Mouse (Mus musculus) gastrocnemius, adult 8-10 months (tissue): ENCODE measurements at regions not wholly inside any gene's neighbourhood (a gene's known extent, or its start where the extent isn't known, plus 50 kb on each side); places are given as distances from the start of the nearest gene placed in this dataset.

Experiments used
- DNase-seq, 2 experiments: peaks; one replicate each; pipeline ENCODE4 v3.0.0; 2022; ENCODE audit warnings: low spot score in 2 of 2

- DNase-seq: no peak
These were observed 815.6 kb downstream of the Car8 start for GRCm38 (mm10) chr4:7423204-7423603.

GRCm38 (mm10) chr4:7422787-7423186, 816.1 kb downstream of the Car8 start:
- DNase-seq: no peak

- no peak for DNase-seq
These were observed 824.5 kb downstream of the Car8 start for GRCm38 (mm10) chr4:7414301-7414700.

GRCm38 (mm10) chr4:7392696-7393095, 846.1 kb downstream of the Car8 start:
- no peak for DNase-seq

GRCm38 (mm10) chr4:7391596-7391995, 847.2 kb downstream of the Car8 start:
- DNase-seq: no peak

- no peak for DNase-seq
These were observed 853.8 kb downstream of the Car8 start for GRCm38 (mm10) chr4:7385069-7385468.

GRCm38 (mm10) chr4:7379996-7380395, 858.8 kb downstream of the Car8 start:
- DNase-seq: no peak

- DNase-seq: no peak
These were observed 874.4 kb downstream of the Car8 start for GRCm38 (mm10) chr4:7364238-7365040.

GRCm38 (mm10) chr4:7363508-7363907, 875.3 kb downstream of the Car8 start:
- DNase-seq: no peak

- no peak for DNase-seq
These were observed 882.6 kb downstream of the Car8 start for GRCm38 (mm10) chr4:7356202-7356601.

- DNase-seq: no peak
These were observed 891.5 kb downstream of the Car8 start for GRCm38 (mm10) chr4:7347317-7347716.

- DNase-seq: no peak
These were observed 897.7 kb downstream of the Car8 start for GRCm38 (mm10) chr4:7341159-7341558.

- DNase-seq: no peak
These were observed 924.6 kb downstream of the Car8 start for GRCm38 (mm10) chr4:7314261-7314660.

GRCm38 (mm10) chr4:7313219-7313618, 925.6 kb downstream of the Car8 start:
- no peak for DNase-seq

- no peak for DNase-seq
These were observed 926.7 kb downstream of the Car8 start for GRCm38 (mm10) chr4:7312160-7312559.

GRCm38 (mm10) chr4:7269047-7269446, 969.8 kb downstream of the Car8 start:
- DNase-seq: no peak

- no peak for DNase-seq
These were observed 982.4 kb downstream of the Car8 start for GRCm38 (mm10) chr4:7256486-7256885.

- no peak for DNase-seq
These were observed 985.2 kb downstream of the Car8 start for GRCm38 (mm10) chr4:7253616-7254015.

GRCm38 (mm10) chr4:7251641-7252040, 987.2 kb downstream of the Car8 start:
- DNase-seq: no peak

GRCm38 (mm10) chr4:7247816-7248215, 991.0 kb downstream of the Car8 start:
- no peak for DNase-seq

GRCm38 (mm10) chr4:7247244-7247643, 991.6 kb downstream of the Car8 start:
- DNase-seq: no peak

- DNase-seq: no peak
These were observed 992.0 kb downstream of the Car8 start for GRCm38 (mm10) chr4:7246828-7247227.

GRCm38 (mm10) chr4:7245653-7246052, 993.2 kb downstream of the Car8 start:
- no peak for DNase-seq

- no peak for DNase-seq
These were observed 1001.0 kb downstream of the Car8 start for GRCm38 (mm10) chr4:7237848-7238247.
